In genomic region chr14:118688643-118689042, GRCm38 (mm10) we compare ENCODE assay signal across 12 mouse cellular contexts. TPM values are rescaled to one million over a fixed set of nuclear protein-coding genes. Genes with fewer than 3 reads are reported as not detected.
DNase-seq lines count a peak whose midpoint lies in the region; ATAC-seq and TF ChIP-seq lines count a peak whose summit lies in the region.
"Had no signal": no experiment of that assay in that cellular context is flagged by ENCODE, and none has a peak within 500 bp of the region (broad histone marks: within the 10 kb centered on the region; RNA-seq: fewer than 3 reads in every experiment).

No protein-coding gene starts in this region.

- no peak for DNase-seq in lung, adult 2 months
- DNase-seq in lung, postnatal 36 days, result peak; percentile 42
- DNase-seq in cerebellum, adult 11 months, result no peak
- no peak for DNase-seq in right cerebral cortex, postnatal 4 days
- DNase-seq in left cerebral cortex, postnatal 14 days (ENCODE audit: low spot score in 2 of 2), result no peak
- DNase-seq: right cerebral cortex, postnatal 14 days had no signal

- WGBS in lung, embryonic 15.5 days, result 54% methylated on average over 5 of the region's 5 CpGs
- 69% methylated on average over 5 of the region's 5 CpGs for WGBS in lung, adult 2 months
- 63% methylated on average over 5 of the region's 5 CpGs for WGBS in embryonic facial prominence, embryonic 15.5 days
- 66% methylated on average over 5 of the region's 5 CpGs for WGBS in kidney, embryonic 15.5 days

- peak overlapping the region; percentile 47; the same call in 1 of the 2 replicates for H3K27ac ChIP-seq in lung, embryonic 15.5 days
- peak overlapping the region; percentile 51; the same call in 1 of the 2 replicates for H3K27ac ChIP-seq in embryonic facial prominence, embryonic 15.5 days (replicated peaks)
- H3K27ac ChIP-seq in kidney, embryonic 15.5 days, result peak overlapping the region; percentile 54
- H3K27ac ChIP-seq: heart, embryonic 10.5 days; hindbrain, embryonic 14.5 days; liver, embryonic 15.5 days had no signal

- H3K4me1 ChIP-seq in lung, embryonic 15.5 days, result peaks cover 19% of the 10 kb centered on the region
- peaks cover 15% of the 10 kb centered on the region for H3K4me1 ChIP-seq in lung, adult 2 months (ENCODE audit: control insufficient read depth, insufficient read depth, low read length)
- peaks cover 7% of the 10 kb centered on the region for H3K4me1 ChIP-seq in embryonic facial prominence, embryonic 15.5 days
- peaks cover 50% of the 10 kb centered on the region for H3K4me1 ChIP-seq in kidney, embryonic 15.5 days

- TF ChIP-seq CTCF in lung, adult 2 months (IDR thresholded peaks at IDR 0.05; ENCODE audit: insufficient read depth, low read length), result no peak

- no peaks in the 10 kb centered on the region for H3K27me3 ChIP-seq in lung, embryonic 15.5 days
- no peaks in the 10 kb centered on the region for H3K27me3 ChIP-seq in embryonic facial prominence, embryonic 15.5 days
- H3K27me3 ChIP-seq in kidney, embryonic 15.5 days, result no peaks in the 10 kb centered on the region
- H3K27me3 ChIP-seq: liver, embryonic 15.5 days had no signal

- no peak overlapping the region for H3K9ac ChIP-seq in lung, embryonic 15.5 days
- no peak overlapping the region for H3K9ac ChIP-seq in embryonic facial prominence, embryonic 15.5 days
- no peak overlapping the region for H3K9ac ChIP-seq in kidney, embryonic 15.5 days
- H3K9ac ChIP-seq: hindbrain, embryonic 14.5 days; liver, embryonic 15.5 days had no signal

- H3K9me3 ChIP-seq in lung, embryonic 15.5 days, result no peaks in the 10 kb centered on the region
- H3K9me3 ChIP-seq in embryonic facial prominence, embryonic 15.5 days (replicated peaks), result no peaks in the 10 kb centered on the region
- H3K9me3 ChIP-seq in kidney, embryonic 15.5 days (replicated peaks), result no peaks in the 10 kb centered on the region
- H3K9me3 ChIP-seq: heart, embryonic 10.5 days; liver, embryonic 15.5 days had no signal

- no peaks in the 10 kb centered on the region for H3K36me3 ChIP-seq in lung, embryonic 15.5 days
- no peaks in the 10 kb centered on the region for H3K36me3 ChIP-seq in embryonic facial prominence, embryonic 15.5 days
- no peaks in the 10 kb centered on the region for H3K36me3 ChIP-seq in kidney, embryonic 15.5 days
- H3K36me3 ChIP-seq: heart, embryonic 10.5 days; liver, embryonic 15.5 days had no signal

- no peak overlapping the region for H3K4me3 ChIP-seq in lung, embryonic 15.5 days
- H3K4me3 ChIP-seq in lung, adult 2 months (replicated peaks; ENCODE audit: extremely low read depth, low read depth, low read length), result no peak overlapping the region
- no peak overlapping the region for H3K4me3 ChIP-seq in embryonic facial prominence, embryonic 15.5 days (replicated peaks)
- H3K4me3 ChIP-seq in kidney, embryonic 15.5 days (replicated peaks), result no peak overlapping the region
- H3K4me3 ChIP-seq: heart, embryonic 10.5 days; liver, embryonic 15.5 days had no signal

- TF ChIP-seq POLR2A in lung, adult 2 months (IDR thresholded peaks at IDR 0.05; ENCODE audit: borderline replicate concordance, extremely low read depth, low read depth, low read length), result no peak

- intact Hi-C loops in left cerebral cortex, postnatal 14 days (cut with DNase I), result no loop called here

- H3K4me2 ChIP-seq in lung, embryonic 15.5 days, result no peak overlapping the region
- no peak overlapping the region for H3K4me2 ChIP-seq in embryonic facial prominence, embryonic 15.5 days (replicated peaks)
- no peak overlapping the region for H3K4me2 ChIP-seq in kidney, embryonic 15.5 days
- H3K4me2 ChIP-seq: hindbrain, embryonic 14.5 days; liver, embryonic 15.5 days had no signal

- ATAC-seq in lung, embryonic 15.5 days (ENCODE audit: borderline replicate concordance, extremely low read depth, low FRiP score, low TSS enrichment), result no peak
- no peak for ATAC-seq in embryonic facial prominence, embryonic 15.5 days (ENCODE audit: insufficient number of reproducible peaks, low FRiP score, low TSS enrichment, low read depth)
- ATAC-seq in kidney, embryonic 15.5 days (replicated peaks; ENCODE audit: low FRiP score), result no peak

RNA-seq across cellular contexts. Expression of gene Abcc4, which starts 17.4 kb away (rescaled TPM):
- polyA plus RNA-seq in lung, embryonic 15.5 days (2015; fragmentation: Nextera tagmentation; extraction: Ambion mirVana), result 2.0 and 2.3 TPM in 2 replicates
- 3.6 and 8.7 TPM in 2 replicates for polyA plus RNA-seq in lung, adult 2 months (2012; rRNA removed)
- polyA plus RNA-seq in embryonic facial prominence, embryonic 15.5 days (2015; fragmentation: Nextera tagmentation; extraction: Ambion mirVana), result 3.2 and 4.3 TPM in 2 replicates
- 7.3 and 7.9 TPM in 2 replicates for polyA plus RNA-seq in kidney, embryonic 15.5 days (2015; fragmentation: Nextera tagmentation; extraction: Ambion mirVana)
- 1 to 10 TPM; 7.9 to 9.6 TPM for total RNA-seq in left cerebral cortex, postnatal 14 days (2021)
